Mouse (Mus musculus) heart, adult 18-20 months (tissue): ENCODE measurements at regions not wholly inside any gene's neighbourhood (a gene's known extent, or its start where the extent isn't known, plus 50 kb on each side); places are given as distances from the start of the nearest gene placed in this dataset.

Source experiments
- DNase-seq, 2 experiments: peaks; one replicate each; pipeline ENCODE4 v3.0.0; 2021 to 2022; ENCODE audit warnings: mixed read lengths in 1 of 2

DNA sequence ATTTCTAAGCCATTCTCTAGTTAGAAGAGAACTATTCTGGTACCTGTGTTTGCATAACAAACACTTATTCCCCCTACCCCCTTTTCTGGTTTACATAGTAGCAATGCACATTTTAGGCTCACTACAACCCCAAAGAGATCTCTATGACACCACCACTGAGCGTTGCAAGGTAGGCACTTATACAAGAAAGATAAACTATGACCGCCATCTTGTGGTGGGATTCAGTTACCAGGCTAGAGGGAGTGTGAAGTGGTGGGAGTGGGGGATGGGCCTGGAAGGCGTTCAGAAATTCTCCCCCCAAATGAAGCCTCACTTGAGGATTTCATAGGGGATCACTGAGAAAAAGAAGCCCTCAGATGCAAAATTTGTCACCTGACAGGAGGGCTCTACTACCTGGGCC lies 64.4 kb upstream of the Fst start:
- peak; percentile 4 to 17 for DNase-seq

DNA sequence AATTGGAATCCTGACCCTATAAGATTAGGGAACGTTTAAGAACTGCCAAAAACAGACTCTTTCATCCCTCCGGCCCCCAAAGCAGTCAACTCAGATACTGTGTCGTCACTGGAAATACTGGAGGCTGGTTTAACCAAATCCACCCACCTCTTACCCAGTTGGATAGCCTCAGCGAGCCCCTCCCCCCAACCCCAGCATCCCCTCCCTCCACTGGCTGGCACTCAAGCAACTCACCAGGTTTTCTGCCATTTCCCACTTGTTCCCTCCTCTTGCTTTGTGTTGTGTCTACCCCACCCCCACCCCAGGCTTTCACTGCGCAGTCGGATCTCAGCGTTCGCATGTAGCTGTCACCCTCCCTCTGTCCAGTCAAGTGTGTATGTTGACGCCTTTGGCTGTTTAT lies 68.1 kb upstream of the Fst start:
- DNase-seq = no peak

DNA sequence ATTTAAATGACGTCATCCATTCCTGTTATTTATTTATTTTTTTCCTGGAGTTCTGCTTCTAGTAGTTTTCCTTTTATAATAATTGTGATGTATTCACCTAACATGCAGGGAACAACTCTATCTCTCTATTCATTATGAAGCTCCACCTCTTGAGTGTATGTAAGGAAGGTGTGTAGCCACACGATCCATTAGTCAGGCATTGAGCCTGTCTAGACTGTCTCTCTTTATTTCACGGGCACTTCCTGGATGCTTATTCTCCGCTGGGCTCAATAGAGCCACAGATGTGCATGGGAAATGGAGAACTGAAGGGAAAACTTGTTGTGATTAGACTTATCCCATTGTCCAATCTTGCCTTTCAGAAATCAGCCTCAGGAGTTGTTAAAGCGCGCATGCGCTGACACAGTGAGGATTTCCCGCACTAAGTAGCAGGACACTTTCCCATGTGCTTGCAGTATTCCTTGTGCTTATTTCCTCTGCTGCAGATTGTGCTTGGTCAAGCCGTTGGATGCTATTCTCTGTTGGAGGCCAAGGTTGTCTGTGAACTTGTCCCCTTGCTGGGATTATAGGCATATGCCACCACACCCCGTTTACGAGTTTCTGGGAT lies 71.5 kb upstream of the Fst start:
- DNase-seq = no peak

DNA sequence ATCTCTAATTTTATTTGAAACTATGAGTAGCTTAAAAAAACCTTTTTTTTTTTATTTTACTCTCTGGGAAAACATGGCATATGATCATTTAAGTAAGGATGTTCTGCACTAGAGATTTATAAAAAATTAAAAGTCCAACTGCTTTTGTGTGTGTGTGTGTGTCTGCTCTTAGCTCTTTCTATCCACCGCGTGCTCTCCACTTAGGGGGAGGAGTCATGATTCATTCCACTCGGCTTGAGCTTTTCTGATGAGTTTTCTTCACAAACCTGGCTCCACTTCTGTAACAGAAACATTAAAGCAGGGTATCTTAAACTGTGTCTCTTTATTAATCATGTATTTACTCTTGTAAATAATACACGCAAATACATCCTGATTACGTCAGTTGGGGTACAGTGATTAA lies 73.0 kb upstream of the Fst start:
- no peak for DNase-seq

DNA sequence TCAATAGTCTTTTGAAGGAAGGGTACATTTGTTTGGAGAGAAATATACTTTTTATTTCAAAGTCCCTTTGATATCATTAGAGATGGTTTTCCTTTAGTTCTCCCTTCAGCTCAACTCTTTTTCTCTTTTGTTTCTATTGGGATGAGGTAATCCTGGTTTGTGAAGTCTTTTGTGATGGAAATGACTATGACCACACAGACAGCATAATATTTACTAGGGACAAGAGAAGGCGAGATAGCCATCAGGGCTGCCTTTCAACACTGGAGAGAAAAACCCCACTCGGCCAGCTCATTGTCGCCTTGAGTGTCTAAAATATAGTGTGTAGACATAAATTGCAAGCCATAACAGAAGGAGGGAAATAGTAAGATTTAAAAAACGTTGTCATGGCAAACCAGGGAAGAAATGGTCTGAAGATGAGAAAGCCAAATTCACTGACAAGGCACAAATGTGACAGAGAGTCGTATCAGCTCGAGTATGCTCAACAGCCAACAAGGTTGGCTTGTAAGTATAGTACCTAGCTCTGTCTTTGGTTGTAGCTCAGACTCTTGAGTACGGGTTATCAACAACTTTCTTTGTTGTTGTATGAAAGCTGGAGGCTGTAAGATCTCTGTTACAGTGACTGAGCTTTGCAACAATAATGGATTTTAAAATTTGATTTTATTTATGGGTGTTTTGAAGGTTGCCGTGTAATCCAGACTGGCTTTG lies 73.8 kb upstream of the Fst start:
- DNase-seq = no peak

DNA sequence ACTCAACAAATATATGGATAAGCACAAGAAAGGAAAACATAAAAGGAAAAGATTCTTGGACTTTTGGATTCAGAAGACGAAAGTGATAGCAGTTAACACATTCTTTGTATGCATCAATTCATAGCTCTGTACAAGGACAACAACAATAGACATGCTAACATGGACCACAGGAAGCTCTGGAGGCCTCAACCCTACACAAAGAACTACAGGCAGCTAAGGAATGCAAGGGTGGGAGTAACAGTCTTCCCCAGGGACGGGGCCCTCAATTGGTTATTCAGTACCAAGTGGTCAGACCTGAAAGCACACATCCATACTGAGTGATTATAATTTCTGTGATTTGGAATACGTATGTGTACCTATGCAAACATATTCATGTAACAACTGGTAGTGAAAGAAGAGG lies 75.8 kb upstream of the Fst start:
- DNase-seq = no peak

DNA sequence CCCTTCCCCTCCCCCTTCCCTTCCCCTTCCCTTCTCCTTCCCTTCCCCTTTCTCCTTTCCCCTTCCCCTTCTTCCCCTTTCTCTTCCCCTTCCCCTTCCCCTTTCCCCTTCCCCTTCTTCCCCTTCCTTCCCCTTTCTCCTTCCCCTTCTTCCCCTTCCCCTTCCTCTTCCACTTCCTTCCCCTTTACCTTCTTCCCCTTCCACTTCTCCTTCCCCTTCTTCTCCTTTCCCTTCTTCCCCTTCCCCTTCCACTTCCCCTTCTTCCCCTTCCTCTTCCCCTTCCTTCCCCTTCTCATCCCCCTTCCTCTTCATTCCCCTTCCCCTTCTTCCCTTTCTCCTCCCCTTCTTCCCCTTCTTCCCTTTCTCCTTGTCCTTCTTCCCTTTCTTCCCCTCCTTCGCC lies 77.0 kb upstream of the Fst start:
- no peak for DNase-seq

DNA sequence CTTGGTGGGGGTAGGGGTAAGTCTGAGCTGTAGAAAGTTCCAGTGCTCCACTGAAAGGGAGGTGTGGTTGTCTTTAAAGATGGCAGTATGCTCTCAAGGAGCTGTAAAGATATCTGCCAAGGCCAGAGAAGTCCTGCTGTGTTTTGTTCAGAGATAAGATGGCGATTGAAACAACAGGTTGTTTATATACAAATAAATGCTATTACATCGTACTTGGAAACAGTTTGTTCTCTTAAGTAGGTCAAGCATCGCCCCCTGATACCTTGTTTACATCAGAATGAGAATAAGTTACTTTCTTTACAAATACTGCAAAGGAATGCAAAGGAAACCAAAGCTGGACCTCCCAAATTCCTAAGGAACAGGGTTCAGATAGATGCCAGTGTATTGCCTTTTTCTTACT lies 113.0 kb upstream of the Fst start:
- DNase-seq = no peak

DNA sequence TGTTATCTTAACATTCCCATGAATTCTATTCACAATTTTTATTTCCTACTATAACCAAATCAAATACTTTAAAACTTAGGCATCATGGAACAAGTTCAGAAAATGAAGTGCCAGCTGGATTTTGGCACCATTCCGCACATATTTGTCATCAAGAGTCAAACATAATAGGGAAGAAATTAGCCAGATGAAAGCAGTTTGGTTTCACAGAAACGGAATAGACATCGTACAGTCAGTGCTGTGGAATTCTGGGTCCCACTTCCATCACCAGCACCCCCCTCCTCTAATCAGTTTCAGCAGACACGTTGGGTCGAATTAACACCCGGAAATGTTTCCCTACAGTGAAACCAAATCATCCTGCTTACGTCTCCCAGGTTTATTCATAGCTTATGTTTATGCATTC lies 125.8 kb upstream of the Fst start:
- peak; percentile 9 to 26 for DNase-seq

DNA sequence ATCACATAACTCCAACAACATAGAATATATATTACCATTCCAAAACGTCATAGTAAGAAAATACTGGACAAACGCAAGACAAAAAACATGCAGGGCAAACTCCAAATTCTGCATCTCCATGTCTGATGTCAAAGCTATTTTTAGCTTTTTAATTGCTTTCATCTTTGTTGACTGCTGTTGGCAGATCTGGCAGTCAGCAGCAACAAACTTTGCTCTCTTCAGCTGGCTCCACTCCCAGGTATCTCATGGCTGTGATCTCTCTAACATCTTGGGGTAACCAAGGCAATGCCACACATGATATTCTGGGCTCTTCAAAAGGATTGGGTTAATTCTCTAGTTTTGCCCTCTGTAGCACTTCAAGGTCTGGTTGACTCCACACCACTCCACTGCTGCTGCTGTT lies 128.9 kb upstream of the Fst start:
- peak in 1 of 2 experiments; percentile 14 for DNase-seq

DNA sequence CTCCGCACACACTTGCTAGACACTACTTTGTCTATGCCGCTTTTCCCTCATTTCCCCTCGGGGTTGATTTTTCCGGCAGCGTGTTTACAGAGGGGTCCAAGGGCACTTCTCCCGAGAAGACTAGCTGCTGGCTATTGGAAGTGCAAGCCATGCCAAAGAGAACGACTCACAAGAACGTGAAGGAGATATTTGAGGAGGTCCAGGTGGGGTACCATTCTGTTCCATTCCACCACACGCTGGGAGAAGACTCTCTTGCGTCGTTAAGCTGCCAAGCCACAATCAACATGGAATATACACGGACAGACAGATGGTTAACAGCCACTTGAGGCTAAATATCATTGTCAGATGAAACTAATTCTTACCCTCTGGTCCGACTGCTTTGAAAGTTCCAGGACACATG lies 144.6 kb upstream of the Fst start:
- no peak for DNase-seq

DNA sequence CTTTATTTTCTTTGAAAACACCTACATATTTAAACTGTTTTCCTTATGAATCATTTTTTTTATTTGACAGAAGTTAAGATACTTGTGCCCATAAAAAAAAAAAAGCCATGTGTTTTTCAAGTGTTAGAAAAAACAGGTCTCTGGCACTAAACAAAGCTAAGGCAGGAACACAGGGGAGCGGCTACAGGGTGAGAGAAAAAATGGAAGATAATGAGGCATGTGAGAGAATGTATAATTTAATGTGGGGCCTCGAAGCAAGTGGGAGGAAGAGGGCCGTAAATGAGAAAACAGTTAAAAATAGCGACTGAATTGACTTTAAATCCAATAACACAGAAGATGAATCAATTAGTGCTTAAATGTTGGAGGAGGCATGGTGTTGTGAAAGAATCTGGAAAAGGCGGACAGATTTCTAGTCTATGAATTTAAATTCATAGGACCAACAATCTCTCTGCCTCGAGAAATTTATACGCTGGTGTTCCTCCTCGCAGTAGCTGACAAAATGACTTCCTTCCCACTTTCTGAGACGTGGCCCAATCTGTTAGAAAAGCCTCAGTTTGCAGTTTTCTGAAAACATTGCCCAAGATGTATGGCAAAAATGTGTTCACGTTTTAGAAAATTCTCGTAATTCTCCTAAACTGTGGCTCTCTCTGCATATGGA lies 145.4 kb upstream of the Fst start:
- DNase-seq = no peak

DNA sequence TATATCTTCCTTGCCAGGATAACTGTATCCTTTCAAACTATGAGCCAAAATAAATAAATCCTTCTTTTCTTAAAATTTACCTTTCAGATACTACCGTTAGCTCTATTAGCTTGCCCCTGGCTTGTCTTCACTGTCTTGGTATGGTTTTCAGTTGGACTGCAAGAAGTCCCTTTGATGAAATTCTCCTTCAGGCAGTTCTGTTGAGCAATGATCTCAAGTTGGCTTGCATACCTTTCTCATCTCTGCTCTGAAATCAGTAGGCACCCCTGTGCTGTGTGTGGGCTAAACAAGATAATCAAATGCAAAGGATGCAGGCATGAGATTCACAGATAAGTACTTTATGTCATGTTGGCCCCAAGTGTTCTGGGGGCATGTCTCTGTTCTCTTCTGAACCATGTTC lies 155.2 kb upstream of the Fst start:
- DNase-seq = no peak

DNA sequence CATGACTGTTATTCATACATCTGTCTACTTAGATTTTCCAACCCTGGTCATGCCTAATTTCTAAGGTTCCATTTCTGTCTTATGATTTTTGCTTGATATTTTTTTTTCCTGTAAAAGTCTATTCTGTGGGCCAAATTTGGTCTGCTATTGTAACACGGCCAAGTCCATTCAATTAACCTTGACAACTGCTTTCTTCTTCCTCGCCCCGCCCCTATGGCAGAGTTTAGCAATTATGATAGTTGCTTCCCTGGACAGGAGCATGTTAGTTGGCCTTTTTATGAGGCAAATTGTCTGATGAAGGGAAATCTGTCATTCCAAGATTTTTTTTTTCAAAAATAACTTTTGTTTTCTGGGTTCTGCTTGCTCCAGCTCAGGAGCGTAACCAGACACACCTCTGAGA lies 160.7 kb upstream of the Fst start:
- DNase-seq = no peak

DNA sequence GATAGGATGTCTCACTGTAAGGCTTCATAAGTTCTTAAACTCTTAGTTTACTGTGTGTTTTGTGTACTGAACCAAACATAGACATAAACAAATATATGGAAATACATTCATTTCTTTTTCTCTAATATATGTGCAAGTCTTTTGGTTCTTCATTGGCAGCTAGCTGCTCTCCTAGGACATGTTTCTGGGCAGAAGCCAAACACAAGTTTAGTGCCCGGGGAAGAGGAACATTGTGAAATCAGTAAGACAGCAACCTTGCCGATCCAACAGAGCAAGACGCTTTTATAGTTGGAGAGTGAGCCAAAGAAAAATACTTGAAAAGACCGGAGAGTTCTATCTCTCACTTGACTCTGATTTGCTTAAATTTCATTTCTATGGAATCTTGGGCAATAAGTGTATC lies 178.0 kb upstream of the Fst start:
- peak; percentile 67 to 68 for DNase-seq

DNA sequence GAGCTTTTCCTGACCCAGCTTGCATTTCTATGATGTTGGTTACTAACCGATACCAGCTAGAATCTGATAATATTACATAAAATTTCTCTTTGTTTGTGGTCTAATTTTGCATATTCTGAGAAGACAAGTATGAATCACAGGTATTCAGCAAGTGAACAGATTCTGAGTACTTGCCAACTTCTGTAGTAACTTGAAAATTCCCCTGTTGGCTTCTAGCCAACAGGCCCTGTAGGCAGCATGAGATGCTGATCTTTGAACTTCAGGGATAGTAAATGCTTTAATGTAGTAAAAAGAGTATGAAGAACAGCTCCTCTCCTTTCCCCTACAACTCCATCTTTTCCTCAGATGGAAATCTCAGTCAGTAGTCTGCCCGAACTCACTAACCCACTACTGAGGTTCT lies 178.5 kb upstream of the Mocs2 start:
- DNase-seq = no peak

DNA sequence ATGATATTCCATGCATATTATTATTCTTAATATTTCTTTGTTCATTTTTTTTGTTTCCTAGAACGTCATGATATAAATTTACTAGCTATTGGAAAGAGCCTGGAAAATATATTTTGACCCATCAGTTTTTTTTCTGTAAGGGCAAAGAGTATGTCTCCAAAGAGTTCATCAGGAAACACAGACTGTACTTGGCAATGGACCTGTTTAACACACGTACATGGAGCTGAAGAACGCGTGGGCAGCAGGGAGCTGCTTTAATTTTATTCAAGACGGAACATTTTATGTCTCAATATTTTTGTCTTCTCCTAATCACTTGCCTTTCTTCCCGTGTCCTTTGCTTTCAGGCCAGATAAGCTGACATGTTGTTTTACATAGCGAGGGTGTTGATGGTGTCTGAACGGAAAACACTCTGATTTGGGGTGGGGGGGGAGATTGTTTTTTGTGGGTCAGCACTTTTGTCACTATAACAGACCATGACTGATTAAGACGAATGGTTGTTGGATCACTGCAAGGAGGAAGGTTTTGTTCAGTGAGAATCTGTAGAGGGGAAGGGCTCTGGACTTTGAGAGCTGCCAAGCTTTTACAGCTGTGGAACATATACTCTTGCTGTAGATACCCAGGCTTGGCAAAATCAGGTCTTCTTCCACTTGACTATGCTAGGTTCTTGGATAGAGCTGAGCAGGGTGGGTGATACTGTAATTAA lies 176.2 kb upstream of the Mocs2 start:
- DNase-seq = no peak

DNA sequence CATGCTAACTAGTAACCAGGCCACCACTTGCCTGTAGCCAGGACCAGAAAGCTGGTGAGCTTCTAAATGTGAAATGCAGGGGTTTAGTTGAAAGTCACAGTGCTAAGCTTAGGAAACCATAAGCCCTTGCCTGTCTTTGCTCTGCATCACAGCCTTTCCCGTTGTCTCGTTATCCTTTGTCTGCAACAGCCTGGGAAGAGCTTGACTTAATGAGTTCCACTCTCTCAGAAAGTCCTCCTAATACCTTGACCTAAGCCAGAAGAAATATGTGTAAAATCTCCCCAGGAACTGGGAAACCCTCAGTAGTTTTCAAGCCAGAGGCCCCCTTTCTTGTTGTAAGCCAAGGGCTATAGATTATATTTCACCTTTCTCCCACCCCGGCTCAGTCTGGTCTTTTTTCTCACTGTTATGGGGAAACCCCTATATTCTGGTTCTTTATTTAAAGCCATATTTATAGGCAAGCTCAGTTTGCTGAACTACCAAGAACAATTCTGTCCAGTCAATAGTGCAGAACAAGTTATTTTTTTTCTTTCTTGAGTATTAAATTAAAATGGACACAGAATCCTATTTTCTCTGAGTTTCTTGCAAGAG lies 175.0 kb upstream of the Mocs2 start:
- no peak for DNase-seq

DNA sequence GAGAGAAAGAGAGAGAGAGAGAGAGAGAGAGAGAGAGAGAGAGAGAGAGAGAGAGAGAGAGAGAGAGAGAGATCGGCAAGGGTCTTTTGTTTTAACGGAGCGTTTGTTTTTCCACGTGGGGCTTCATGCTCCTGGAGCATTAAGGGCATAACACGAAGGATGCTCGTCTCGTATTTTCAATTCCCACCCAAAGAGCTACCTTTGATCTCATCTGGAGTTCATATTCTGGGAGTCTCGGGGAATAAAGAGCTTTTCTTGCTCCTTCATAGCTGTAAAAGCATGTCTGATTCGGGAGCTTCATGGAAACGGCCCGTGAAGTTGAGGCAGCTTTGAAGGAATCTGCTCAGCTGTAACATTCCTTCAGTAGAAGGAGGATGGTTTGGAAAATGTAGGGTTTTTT lies 174.5 kb upstream of the Mocs2 start:
- DNase-seq = no peak

DNA sequence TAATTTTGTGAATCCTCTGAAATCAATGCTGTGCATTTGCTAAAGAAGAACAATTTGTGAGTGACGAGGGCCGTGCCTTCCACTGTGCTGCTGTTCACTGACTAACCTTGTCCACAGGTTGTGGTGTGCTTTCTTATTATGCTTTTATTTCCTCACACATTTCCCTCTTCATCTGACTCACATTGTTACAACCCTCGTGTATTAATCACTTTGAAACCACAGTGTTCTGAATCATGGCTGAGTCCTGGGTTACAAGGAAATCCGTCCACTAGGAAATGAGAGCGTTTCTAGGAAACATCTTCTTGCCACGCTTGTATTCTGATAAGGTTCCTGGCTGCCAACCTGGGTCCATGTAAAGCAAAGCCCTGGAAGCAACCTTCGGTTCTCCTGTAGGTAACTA lies 163.8 kb upstream of the Mocs2 start:
- no peak for DNase-seq

DNA sequence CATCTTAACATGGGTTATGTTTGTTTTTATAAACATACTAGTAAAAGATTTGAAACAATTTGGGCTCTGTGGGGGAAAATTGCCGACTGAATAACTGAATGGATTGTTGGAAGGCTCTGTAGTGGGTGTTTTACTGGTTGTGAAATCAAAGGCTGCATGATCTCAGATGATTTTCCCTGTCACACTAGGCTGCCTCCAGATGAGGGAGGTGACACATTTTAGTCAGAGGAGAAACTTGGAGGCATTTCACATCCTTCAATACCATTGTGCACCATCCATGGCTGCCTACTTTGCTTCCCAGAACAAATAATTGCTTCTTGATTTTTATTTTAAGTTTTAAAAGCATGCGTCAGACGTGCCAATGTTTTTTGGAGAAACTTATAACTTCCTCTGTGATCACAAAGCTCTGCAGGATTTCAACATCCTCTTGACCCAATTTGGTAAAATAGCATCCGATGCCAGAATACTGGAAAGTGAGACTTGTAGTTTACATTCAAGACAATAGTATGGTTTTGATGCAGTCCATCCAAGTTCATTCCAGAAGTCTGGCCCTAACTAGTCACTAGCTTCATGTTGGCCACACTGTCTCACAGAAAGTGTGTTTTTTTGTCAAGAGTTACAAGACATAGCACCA lies 163.0 kb upstream of the Mocs2 start:
- peak; percentile 36 to 46 for DNase-seq

DNA sequence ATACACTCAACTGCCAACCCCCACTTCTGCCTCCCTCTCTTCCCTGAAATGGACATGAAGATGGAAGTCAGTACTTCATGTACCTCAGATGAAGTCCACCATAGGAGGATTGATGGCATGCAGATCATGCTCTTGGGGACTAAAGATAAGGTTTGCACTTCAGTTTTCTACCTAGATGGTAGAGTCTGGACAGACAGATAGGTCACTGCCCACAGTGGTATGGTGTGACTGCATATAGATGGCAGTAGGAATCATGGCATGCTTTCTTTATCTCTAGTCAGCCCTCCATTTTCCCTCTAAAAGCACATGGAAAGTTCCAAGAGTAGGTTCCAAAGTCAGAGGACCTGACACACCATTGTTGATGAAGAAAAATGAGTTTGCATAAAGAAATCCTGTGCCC lies 145.6 kb upstream of the Mocs2 start:
- DNase-seq = no peak
